Mouse (Mus musculus): Measurements from ENCODE around the gene 3110001I22Rik. TPM values are rescaled to one million over a fixed set of nuclear protein-coding genes. Genes with fewer than 3 reads are reported as not detected.
"Not testable (repeated sequence)": the region's sequence is repeated elsewhere in the genome, so short reads cannot be mapped to it uniquely, and the experiment has no call there.

Gene 3110001I22Rik
- polyA plus RNA-seq, 1 experiment from 2014 or later: 6.3 TPM

DNA sequence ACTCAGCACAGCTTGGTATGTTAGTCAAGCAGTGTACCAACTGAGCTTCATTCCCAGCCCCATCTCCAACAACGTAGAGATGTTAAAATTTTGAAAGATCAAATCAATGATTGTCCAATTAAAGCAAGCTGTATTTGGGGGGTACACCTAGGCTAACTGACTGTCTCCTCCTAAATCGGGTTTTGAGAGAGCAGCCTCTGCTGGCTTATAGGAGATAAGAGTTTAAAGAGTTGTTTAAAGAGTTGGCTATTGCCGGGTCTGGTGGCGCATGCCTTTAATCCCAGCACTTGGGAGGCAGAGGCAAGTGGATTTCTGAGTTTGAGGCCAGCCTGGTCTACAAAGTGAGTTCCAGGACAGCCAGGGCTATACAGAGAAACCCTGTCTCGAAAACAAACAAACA, 833 bp upstream of the 3110001I22Rik start:
- Histone ChIP-seq H3K4me1 (peaks cover 30% of the 10 kb centered on the region), H3K4me2 (peak overlapping the region; percentile 70), H3K4me3 (replicated peaks) (peak overlapping the region; percentile 98; the same call in 1 of the 2 replicates), H3K27ac (replicated peaks) (peak overlapping the region; percentile 83; the same call in 1 of the 2 replicates)
- H3K27me3 ChIP-seq (replicated peaks); H3K9ac ChIP-seq (replicated peaks); ATAC-seq (ENCODE audit: low FRiP score); H3K9me3 ChIP-seq (replicated peaks); H3K36me3 ChIP-seq: not testable (repeated sequence)
- WGBS: 82% methylated on average over 5 of the region's 5 CpGs

DNA sequence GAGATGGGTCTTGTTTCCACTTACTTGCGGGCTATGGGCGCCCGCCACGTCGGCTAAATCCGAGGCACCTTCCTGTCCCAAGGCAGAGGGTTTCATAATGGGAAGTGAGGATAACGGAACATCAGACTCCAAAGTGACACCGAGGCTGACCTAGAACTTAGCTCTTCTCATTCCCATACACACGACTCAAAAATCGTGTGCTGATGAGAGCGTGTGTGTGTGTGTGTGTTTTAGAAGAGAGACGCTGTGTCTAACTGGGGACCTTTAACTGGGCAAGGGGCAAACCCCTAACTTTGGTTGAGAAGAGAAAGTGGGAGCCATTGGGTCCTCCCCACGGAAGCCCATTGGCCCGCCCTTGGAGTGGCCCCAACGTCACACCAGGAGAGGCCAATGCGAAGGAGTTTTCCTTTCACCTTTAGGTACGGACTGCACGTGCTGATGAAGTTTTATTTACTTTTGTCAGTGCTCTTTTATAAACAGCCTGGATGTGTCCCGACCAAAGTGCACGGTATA, 713 bp downstream of the 3110001I22Rik start:
- Histone ChIP-seq H3K9me3 (replicated peaks) (no peaks in the 10 kb centered on the region), H3K27me3 (replicated peaks) (no peaks in the 10 kb centered on the region), H3K4me2 (peak overlapping the region; percentile 70), H3K27ac (replicated peaks) (peak overlapping the region; percentile 83), H3K4me3 (replicated peaks) (peak overlapping the region; percentile 98), H3K9ac (replicated peaks) (peak overlapping the region; percentile 94), H3K36me3 (peaks cover 12% of the 10 kb centered on the region), H3K4me1 (peaks cover 23% of the 10 kb centered on the region)
- ATAC-seq (ENCODE audit: low FRiP score): 0 out of 2 replicates have a peak, but pooled peaks have one; percentile 11
- 1% methylated on average over 20 of the region's 20 CpGs for WGBS

DNA sequence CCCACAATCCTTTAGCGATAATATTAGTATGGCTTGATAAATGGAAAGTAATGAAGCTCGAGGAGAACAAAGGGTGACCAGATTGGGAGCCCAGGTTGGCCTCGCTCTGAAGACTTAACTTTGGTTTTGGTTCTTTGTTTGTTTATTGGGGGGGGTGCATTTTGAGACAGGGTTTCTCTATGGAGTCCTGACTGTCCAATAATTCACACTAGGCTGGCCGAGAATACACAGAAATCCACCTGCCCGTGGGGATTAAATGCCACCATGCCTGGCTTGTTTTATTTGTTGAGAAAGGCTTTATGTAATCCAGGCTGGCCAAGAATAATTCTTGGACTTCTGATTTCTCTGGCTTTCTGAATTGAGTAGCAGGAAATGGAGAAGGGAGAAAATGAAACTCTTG, 1.4 kb downstream of the 3110001I22Rik start:
- WGBS: 76% methylated on average over 5 of the region's 5 CpGs
- Histone ChIP-seq H3K4me2 (peak overlapping the region; percentile 70), H3K4me1 (peaks cover 21% of the 10 kb centered on the region), H3K27me3 (replicated peaks) (no peaks in the 10 kb centered on the region), H3K36me3 (peaks cover 16% of the 10 kb centered on the region), H3K4me3 (replicated peaks) (peak overlapping the region; percentile 98), H3K9ac (replicated peaks) (no peak overlapping the region), H3K27ac (replicated peaks) (no peak overlapping the region), H3K9me3 (replicated peaks) (no peaks in the 10 kb centered on the region)
- ATAC-seq (ENCODE audit: low FRiP score): no peak

DNA sequence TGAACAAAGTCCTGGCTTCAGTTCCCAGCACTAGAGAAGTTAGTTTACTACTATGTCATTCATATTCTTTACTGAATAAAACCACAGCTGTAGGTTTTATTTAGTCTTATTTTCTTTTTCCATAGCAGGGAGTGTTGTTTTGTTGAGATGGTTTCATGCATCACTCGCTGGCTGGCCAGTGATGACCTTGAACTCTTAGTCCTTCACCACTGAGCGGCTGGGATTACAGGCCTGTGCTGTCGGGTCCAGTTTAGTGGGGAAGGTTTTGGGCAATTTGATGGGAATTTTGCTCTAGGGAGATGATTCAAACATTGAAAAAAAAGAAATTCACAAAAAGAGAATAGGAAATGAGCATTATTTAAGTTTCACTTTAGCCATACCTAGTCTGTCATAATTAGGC, 2.8 kb downstream of the 3110001I22Rik start:
- Histone ChIP-seq H3K27ac (replicated peaks) (no peak overlapping the region), H3K9ac (replicated peaks) (no peak overlapping the region)
- WGBS: 92% methylated on average over 3 of the region's 3 CpGs

DNA sequence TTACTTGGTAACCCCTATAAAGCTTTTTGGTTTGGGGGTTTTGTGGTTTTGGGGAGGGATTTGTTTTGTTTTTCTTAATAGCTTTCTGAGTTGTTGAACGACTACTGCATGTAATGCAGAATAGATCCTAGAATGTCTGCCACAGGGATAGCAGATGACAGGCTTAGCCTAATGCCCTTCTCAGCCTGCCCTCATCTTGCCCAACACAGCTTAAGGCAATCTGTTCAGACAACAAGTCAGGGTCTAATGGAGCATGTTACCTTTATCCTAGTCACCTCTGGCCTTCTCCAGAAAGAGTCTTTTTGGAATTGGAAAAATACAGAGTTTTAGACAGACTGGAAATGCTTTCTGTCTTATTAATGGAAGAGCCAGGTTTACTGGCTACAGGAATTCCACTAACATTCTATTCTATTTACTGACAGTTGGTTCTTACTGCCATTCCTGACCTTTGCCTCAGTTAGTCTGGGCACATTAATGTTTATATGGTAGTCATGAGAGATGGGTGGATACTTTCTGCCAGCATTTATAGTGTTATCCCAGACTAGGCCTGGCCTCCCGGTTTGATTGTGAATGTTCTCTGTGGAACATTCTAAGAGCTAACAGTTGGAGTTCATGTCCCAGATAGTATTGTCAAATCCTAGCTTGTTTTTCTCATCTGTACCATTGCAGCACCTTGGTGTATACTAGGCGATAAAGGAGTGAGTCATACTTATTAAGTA, 7.0 kb downstream of the 3110001I22Rik start:
- no peak overlapping the region for H3K9ac ChIP-seq (replicated peaks)
- H3K27me3 ChIP-seq (replicated peaks): no peaks in the 10 kb centered on the region
- no peaks in the 10 kb centered on the region for H3K4me1 ChIP-seq
- ATAC-seq (ENCODE audit: low FRiP score): no peak
- no peak overlapping the region for H3K4me3 ChIP-seq (replicated peaks)
- no peaks in the 10 kb centered on the region for H3K9me3 ChIP-seq (replicated peaks)
- 92% methylated on average over 3 of the region's 3 CpGs for WGBS
- H3K4me2 ChIP-seq: no peak overlapping the region
- H3K27ac ChIP-seq (replicated peaks): no peak overlapping the region
- peaks cover 22% of the 10 kb centered on the region for H3K36me3 ChIP-seq

More for the DNA sequence above, 2.8 kb downstream of the 3110001I22Rik start:
- no peaks in the 10 kb centered on the region for H3K9me3 ChIP-seq (replicated peaks)
- ATAC-seq (ENCODE audit: low FRiP score): no peak
- peaks cover 17% of the 10 kb centered on the region for H3K4me1 ChIP-seq
- peaks cover 20% of the 10 kb centered on the region for H3K36me3 ChIP-seq
- no peak overlapping the region for H3K4me2 ChIP-seq
- no peak overlapping the region for H3K4me3 ChIP-seq (replicated peaks)
- H3K27me3 ChIP-seq (replicated peaks): no peaks in the 10 kb centered on the region

DNA sequence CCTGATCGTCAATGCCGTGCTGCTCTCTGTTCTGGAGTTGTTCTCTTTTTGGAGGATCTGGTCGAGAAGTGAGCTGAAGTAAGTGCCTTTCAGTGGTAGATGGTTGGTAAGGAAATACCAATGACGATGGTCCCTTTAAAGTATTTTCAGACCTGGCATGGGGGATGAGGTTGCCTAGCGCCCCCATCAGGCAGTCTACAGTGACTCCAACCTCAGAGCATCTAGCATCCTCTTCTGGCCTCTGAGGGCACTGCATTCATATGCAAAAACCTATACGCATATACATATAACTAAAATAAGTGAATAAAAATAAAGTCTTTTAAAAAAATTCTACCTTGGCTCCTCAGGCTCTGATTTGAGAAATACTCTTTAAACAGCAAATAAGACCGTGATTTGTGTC, 27.3 kb downstream of the 3110001I22Rik start:
- Histone ChIP-seq H3K4me3 (replicated peaks) (no peak overlapping the region), H3K9ac (replicated peaks) (no peak overlapping the region), H3K4me2 (no peak overlapping the region), H3K36me3 (peaks cover 79% of the 10 kb centered on the region), H3K27me3 (replicated peaks) (no peaks in the 10 kb centered on the region), H3K27ac (replicated peaks) (no peak overlapping the region), H3K4me1 (no peaks in the 10 kb centered on the region), H3K9me3 (replicated peaks) (no peaks in the 10 kb centered on the region)
- no peak for ATAC-seq (ENCODE audit: low FRiP score)
- WGBS: 91% methylated on average over 7 of the region's 7 CpGs

DNA sequence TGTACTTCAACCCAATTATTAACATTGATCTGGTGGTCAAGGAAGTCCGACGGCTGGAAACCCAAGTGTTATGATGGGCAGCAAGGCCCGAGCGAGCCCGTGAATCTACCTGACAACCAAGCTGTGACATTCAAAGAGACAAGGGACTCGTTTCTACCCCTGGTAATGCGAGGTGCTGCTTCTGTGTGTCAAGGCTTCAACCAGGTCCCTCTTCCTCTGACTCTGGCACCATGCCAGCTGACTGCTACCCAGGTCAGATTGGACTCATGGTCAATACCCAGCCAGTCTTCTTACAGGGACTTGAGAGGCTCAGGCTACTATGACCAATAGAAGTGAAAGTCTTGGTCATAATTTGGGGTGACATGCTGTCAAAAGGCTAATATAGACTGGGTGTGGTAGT, 30.5 kb downstream of the 3110001I22Rik start:
- Histone ChIP-seq H3K36me3 (peaks cover 68% of the 10 kb centered on the region), H3K4me3 (replicated peaks) (no peak overlapping the region), H3K27me3 (replicated peaks) (no peaks in the 10 kb centered on the region), H3K9ac (replicated peaks) (no peak overlapping the region), H3K4me2 (no peak overlapping the region), H3K4me1 (no peaks in the 10 kb centered on the region), H3K27ac (replicated peaks) (no peak overlapping the region), H3K9me3 (replicated peaks) (no peaks in the 10 kb centered on the region)
- 97% methylated on average over 7 of the region's 7 CpGs for WGBS
- ATAC-seq (ENCODE audit: low FRiP score): no peak

DNA sequence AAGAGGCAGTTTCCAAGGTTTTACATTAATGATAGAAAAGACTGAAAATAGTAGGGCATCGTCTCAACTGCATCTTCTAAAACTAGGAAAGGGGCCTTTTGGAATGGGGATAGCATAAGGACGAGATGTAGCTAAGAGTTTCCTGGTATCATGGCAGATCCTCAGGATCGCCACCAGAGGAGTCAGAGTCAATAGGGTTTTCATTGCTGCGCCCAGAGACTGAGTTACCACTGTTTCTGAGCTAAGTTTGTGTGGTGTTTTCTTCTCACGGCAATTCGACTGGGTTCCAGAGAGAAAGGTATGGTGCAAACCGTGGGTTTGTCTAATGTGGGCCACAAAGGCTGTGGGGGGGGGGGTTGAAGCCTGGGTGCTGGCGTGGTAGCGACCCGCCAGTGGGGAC, 32.9 kb downstream of the 3110001I22Rik start:
- Histone ChIP-seq H3K27ac (replicated peaks) (no peak overlapping the region), H3K27me3 (replicated peaks) (no peaks in the 10 kb centered on the region), H3K36me3 (peaks cover 43% of the 10 kb centered on the region), H3K9ac (replicated peaks) (no peak overlapping the region), H3K9me3 (replicated peaks) (no peaks in the 10 kb centered on the region), H3K4me3 (replicated peaks) (no peak overlapping the region), H3K4me2 (no peak overlapping the region), H3K4me1 (no peaks in the 10 kb centered on the region)
- no peak for ATAC-seq (ENCODE audit: low FRiP score)
- WGBS: 93% methylated on average over 10 of the region's 10 CpGs

DNA sequence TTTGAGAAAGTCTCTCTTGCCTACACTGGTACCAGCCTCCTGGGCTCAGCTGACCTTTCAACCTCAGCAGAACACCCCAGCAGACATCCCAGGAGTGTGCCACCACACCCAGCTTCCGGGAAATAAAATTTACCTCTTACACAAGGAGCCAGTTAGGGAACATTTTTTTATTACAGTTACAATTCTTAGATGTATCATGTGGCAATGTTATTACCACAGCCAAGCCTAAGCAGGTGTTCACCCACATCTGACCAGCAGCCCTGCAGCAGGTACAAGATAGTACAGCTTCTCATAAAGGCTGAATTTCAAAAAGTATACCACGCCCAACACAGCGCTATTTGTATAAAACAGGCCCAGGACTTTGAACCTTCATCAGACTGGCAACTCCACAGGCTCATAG, 43.2 kb downstream of the 3110001I22Rik start:
- H3K4me1 ChIP-seq: no peaks in the 10 kb centered on the region
- no peaks in the 10 kb centered on the region for H3K27me3 ChIP-seq (replicated peaks)
- H3K36me3 ChIP-seq: no peaks in the 10 kb centered on the region
- no peak overlapping the region for H3K4me3 ChIP-seq (replicated peaks)
- no peak overlapping the region for H3K27ac ChIP-seq (replicated peaks)
- H3K9me3 ChIP-seq (replicated peaks): no peaks in the 10 kb centered on the region
- H3K9ac ChIP-seq (replicated peaks): no peak overlapping the region
- H3K4me2 ChIP-seq: no peak overlapping the region
- ATAC-seq (ENCODE audit: low FRiP score): no peak
- 95% methylated on average over 3 of the region's 3 CpGs for whole genome bisulfite sequencing

DNA sequence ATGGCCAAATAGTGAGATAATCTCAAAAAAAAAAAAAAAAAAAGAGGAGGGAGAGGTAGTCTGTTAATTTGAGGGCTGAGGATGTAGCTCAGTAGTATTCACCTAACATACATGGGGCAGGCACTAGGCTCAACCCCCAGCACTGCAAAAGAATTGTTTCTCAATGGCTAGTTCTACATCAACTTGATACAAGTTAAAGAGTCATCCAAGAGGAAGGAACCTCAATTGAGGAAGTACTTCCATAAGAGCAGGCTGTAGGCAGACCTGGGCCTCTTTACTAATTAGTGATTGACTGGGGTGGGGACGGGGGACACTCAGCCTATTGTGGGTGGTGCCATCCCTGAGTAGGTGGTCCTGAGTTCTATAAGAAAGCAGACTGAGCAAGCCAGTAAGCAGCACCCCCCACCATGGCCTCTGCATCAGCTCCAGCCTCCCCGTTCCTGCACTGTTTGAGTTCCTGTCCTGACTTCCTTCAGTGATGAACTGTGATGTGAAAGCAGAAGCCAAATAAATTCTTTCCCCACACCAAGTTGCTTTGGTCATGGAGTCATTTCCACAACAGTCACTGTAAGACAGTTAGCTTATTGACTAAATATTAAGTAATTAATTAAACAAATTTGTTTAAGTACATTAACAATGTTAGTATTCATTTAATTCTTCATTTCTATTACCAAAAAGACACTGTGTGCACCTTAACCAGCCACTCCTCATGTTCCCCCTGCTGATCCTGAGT, 45.3 kb downstream of the 3110001I22Rik start:
- H3K4me2 ChIP-seq: no peak overlapping the region
- H3K27me3 ChIP-seq (replicated peaks): no peaks in the 10 kb centered on the region
- no peak overlapping the region for H3K4me3 ChIP-seq (replicated peaks)
- H3K9ac ChIP-seq (replicated peaks): no peak overlapping the region
- H3K9me3 ChIP-seq (replicated peaks): no peaks in the 10 kb centered on the region
- H3K27ac ChIP-seq (replicated peaks): no peak overlapping the region
- no peaks in the 10 kb centered on the region for H3K4me1 ChIP-seq
- no peaks in the 10 kb centered on the region for H3K36me3 ChIP-seq
- ATAC-seq (ENCODE audit: low FRiP score): no peak
- 82% methylated on average over 2 of the region's 2 CpGs for WGBS

DNA sequence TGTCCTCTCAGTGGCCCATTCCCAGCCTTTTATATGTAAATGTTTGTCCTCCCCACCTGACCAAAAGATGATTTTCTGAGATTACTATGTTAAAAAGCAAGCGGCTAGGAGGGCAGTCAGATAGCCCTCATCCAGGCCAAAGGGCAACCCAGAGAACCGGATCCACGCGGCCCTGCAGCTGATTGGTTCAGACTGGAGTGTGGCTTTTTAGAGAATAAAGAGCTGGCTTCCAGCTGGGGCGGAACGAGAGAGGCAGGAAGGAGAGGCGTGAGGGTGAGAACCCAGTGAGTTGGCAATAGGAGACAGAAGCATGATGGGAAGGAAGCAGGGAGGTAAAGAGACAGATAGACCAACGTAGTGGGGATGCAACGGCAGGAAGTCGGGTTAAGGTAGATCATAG, 51.2 kb downstream of the 3110001I22Rik start:
- Histone ChIP-seq H3K4me1 (no peaks in the 10 kb centered on the region), H3K36me3 (no peaks in the 10 kb centered on the region), H3K27ac (replicated peaks) (no peak overlapping the region), H3K4me2 (no peak overlapping the region), H3K9ac (replicated peaks) (no peak overlapping the region), H3K9me3 (replicated peaks) (no peaks in the 10 kb centered on the region), H3K4me3 (replicated peaks) (no peak overlapping the region), H3K27me3 (replicated peaks) (no peaks in the 10 kb centered on the region)
- WGBS: 34% methylated on average over 10 of the region's 10 CpGs
- ATAC-seq (ENCODE audit: low FRiP score): no peak

DNA sequence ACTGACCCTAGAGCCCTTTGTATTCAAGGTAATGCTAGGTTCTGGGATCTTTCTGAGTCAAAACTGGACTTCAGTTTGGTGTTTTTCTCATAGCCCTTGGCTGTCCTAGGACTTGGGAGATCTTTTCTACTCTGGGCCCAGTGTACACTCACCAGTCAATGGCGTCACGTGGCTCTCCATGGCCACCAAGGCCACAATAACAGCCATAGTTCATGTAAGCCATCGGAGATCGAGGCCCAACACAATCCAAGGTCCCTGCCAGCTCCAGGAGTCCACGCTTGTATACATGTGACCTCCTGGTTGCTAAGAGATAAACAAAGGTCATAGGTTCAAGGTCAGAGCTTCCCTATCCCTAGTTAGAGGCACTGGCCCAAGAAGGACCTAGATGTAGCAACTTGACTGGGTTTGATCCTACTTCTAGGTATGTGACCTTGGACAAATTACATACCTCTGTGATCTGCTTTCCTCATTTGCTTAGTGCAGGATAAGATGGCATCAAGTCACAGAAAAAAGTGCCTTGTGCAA, 56.1 kb downstream of the 3110001I22Rik start:
- no peak for ATAC-seq (ENCODE audit: low FRiP score)
- peaks cover 8% of the 10 kb centered on the region for H3K4me1 ChIP-seq
- no peaks in the 10 kb centered on the region for H3K27me3 ChIP-seq (replicated peaks)
- 92% methylated on average over 5 of the region's 5 CpGs for WGBS
- H3K4me2 ChIP-seq: no peak overlapping the region
- H3K27ac ChIP-seq (replicated peaks): no peak overlapping the region
- H3K4me3 ChIP-seq (replicated peaks): no peak overlapping the region
- H3K9ac ChIP-seq (replicated peaks): no peak overlapping the region
- no peaks in the 10 kb centered on the region for H3K9me3 ChIP-seq (replicated peaks)
- no peaks in the 10 kb centered on the region for H3K36me3 ChIP-seq

All from neural tube, embryonic 15.5 days (tissue).